Mouse (Mus musculus): ENCODE measurements around the gene B3galt4. TPM values are rescaled to one million over a fixed set of nuclear protein-coding genes. Genes with fewer than 3 reads are reported as not detected.

The B3galt4 gene
- total and polyA plus RNA-seq, 3 experiments = 1.8 to 3.4 (median 1.9) TPM

DNA sequence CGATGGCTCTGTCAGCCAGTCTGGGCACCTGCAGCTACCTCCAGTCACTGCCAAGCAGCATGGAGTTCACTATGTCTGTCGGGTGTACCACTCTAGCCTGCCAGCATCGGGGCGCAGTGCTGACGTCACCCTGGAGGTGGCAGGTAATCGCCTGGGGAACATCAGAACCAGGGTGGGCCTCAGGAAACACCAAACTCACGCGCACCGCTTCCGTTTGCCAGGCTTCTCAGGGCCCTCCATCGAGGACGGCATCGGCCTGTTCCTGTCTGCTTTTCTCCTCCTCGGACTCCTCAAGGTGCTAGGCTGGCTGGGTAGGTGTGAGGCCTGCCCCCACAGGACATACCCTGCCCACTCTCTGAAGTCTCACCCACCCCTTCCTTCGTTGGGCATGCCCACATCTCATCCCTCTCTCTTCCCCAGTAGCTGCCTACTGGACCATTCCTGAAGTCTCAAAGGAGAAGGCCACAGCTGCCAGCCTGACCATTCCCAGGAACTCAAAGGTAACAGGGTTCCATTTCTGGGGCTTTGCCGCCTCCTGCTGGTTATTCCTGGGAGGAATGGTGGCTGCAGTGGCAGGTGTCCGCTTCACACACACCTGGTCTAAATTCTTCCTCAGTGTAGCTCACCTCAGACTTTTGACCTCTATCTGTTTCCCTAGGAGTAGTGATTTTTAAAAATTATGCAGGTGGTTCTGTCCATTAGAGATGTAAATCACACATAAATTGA lies 24.9 kb downstream of the B3galt4 start:
- intact Hi-C loops (cut with DNase I) = loop anchor here (10.0 kb wide), 1 partner anchor 668 kb away; the partner anchor contains the start of genes Ager and Pbx2
- WGBS = 76% methylated on average over 17 of the region's 17 CpGs
- TF ChIP-seq POLR2A (IDR thresholded peaks at IDR 0.05; ENCODE audit: insufficient read depth, low read depth, low read length) (no peak), CTCF (IDR thresholded peaks at IDR 0.05) (peak; percentile 50), EP300 (IDR thresholded peaks at IDR 0.05; ENCODE audit: insufficient read depth, low read depth, low read length) (no peak)

GRCm38 (mm10) chr17:33925406-33926116 lies 25.7 kb downstream of the B3galt4 start:
- no peaks in the 10 kb centered on the region; the same call in 1 of the 2 replicates for H3K36me3 ChIP-seq (ENCODE audit: control insufficient read depth, insufficient read depth, low read length)
- 0 out of 2 replicates have a peak, but pooled peaks have one; percentile 10 for TF ChIP-seq CTCF (IDR thresholded peaks at IDR 0.05)
- no peak for TF ChIP-seq EP300 (IDR thresholded peaks at IDR 0.05; ENCODE audit: insufficient read depth, low read depth, low read length)
- TF ChIP-seq POLR2A (IDR thresholded peaks at IDR 0.05; ENCODE audit: insufficient read depth, low read depth, low read length) = no peak
- H3K79me2 ChIP-seq (replicated peaks; ENCODE audit: control insufficient read depth, insufficient read depth, low read length) = peaks cover 3% of the 10 kb centered on the region; the same call in 1 of the 2 replicates
- DNase-seq = no peak
- peaks cover 4% of the 10 kb centered on the region; the same call in 1 of the 2 replicates for H3K4me1 ChIP-seq (ENCODE audit: control insufficient read depth, insufficient read depth, low read length)
- 84% methylated on average over 21 of the region's 21 CpGs for WGBS
- H3K27me3 ChIP-seq (ENCODE audit: control insufficient read depth, insufficient read depth, low read length) = no peaks in the 10 kb centered on the region
- intact Hi-C loops (cut with DNase I) = loop anchor here (10.0 kb wide), 1 partner anchor 669 kb away; the partner anchor contains the start of genes Ager and Pbx2
- H3K4me3 ChIP-seq = no peak overlapping the region
- H3K27ac ChIP-seq = no peak overlapping the region
- no peak overlapping the region for H3K9ac ChIP-seq (ENCODE audit: low read depth, low read length)

More for the DNA sequence above, 24.9 kb downstream of the B3galt4 start:
- no peak overlapping the region for H3K9ac ChIP-seq (ENCODE audit: low read depth, low read length)
- H3K27me3 ChIP-seq (ENCODE audit: control insufficient read depth, insufficient read depth, low read length) = no peaks in the 10 kb centered on the region
- H3K4me1 ChIP-seq (ENCODE audit: control insufficient read depth, insufficient read depth, low read length) = peaks cover 4% of the 10 kb centered on the region; the same call in 1 of the 2 replicates
- peaks cover 3% of the 10 kb centered on the region; the same call in 1 of the 2 replicates for H3K79me2 ChIP-seq (replicated peaks; ENCODE audit: control insufficient read depth, insufficient read depth, low read length)
- H3K4me3 ChIP-seq = no peak overlapping the region
- DNase-seq = no peak
- no peak overlapping the region for H3K27ac ChIP-seq
- no peaks in the 10 kb centered on the region; the same call in 1 of the 2 replicates for H3K36me3 ChIP-seq (ENCODE audit: control insufficient read depth, insufficient read depth, low read length)

DNA sequence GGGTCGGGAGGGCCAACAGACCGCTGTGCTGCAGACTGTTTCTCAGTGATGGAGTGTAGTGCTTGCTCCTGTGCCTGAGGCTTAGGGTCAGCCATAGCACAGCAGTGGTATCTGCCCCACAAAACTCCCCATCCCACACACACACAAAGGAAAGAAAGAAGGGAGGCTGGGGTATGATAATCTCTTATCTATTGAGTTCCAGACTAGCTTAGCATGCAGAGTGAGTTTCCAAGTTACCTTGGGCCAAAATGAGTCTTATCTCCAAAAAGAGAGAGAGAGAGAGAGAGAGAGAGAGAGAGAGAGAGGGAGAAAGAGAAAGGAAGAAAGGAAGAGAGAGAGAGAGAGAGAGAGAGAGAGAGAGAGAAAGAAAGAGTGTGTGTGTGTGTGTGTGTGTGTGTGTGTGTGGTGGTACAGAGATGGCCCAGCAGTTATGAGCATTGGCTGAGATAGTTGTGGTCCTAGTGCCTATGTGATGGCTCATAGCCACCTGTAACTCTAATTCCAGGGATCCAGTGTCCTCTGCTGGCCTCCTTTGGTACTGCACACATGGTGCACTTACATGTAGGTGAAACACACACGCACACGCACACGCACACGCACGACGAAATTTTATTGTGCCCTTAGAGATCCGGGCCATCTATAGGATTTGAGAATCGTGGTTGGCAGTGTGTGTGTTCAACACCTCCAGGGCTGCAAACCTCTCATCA lies 26.6 kb downstream of the B3galt4 start:
- peaks cover 4% of the 10 kb centered on the region; the same call in 1 of the 2 replicates for H3K4me1 ChIP-seq (ENCODE audit: control insufficient read depth, insufficient read depth, low read length)
- TF ChIP-seq CTCF (IDR thresholded peaks at IDR 0.05) = peak; percentile 51
- no peak for TF ChIP-seq POLR2A (IDR thresholded peaks at IDR 0.05; ENCODE audit: insufficient read depth, low read depth, low read length)
- TF ChIP-seq EP300 (IDR thresholded peaks at IDR 0.05; ENCODE audit: insufficient read depth, low read depth, low read length) = no peak
- H3K79me2 ChIP-seq (replicated peaks; ENCODE audit: control insufficient read depth, insufficient read depth, low read length) = peaks cover 3% of the 10 kb centered on the region; the same call in 1 of the 2 replicates
- WGBS = 91% methylated on average over 10 of the region's 10 CpGs
- H3K36me3 ChIP-seq (ENCODE audit: control insufficient read depth, insufficient read depth, low read length) = no peaks in the 10 kb centered on the region; the same call in 1 of the 2 replicates
- H3K27me3 ChIP-seq (ENCODE audit: control insufficient read depth, insufficient read depth, low read length) = no peaks in the 10 kb centered on the region
- H3K9ac ChIP-seq (ENCODE audit: low read depth, low read length) = no peak overlapping the region
- no peak overlapping the region for H3K4me3 ChIP-seq
- no peak overlapping the region for H3K27ac ChIP-seq
- no peak for DNase-seq
- intact Hi-C loops (cut with DNase I) = loop anchor here (10.0 kb wide), 1 partner anchor 670 kb away; the partner anchor contains the start of genes Ager and Pbx2

- no peak overlapping the region for H3K27ac ChIP-seq
- intact Hi-C loops (cut with DNase I) = loop anchor here (2.0 to 10.0 kb wide), 2 partner anchors 25 to 673 kb away; partner anchors contain the start of genes Ager and Pbx2
- H3K79me2 ChIP-seq (replicated peaks; ENCODE audit: control insufficient read depth, insufficient read depth, low read length) = peaks cover 3% of the 10 kb centered on the region; the same call in 1 of the 2 replicates
- no peak overlapping the region for H3K4me3 ChIP-seq
- H3K27me3 ChIP-seq (ENCODE audit: control insufficient read depth, insufficient read depth, low read length) = no peaks in the 10 kb centered on the region
- DNase-seq = no peak
- TF ChIP-seq POLR2A (IDR thresholded peaks at IDR 0.05; ENCODE audit: insufficient read depth, low read depth, low read length) (no peak), EP300 (IDR thresholded peaks at IDR 0.05; ENCODE audit: insufficient read depth, low read depth, low read length) (no peak), CTCF (IDR thresholded peaks at IDR 0.05) (no peak)
- peaks cover 3% of the 10 kb centered on the region for H3K4me1 ChIP-seq (ENCODE audit: control insufficient read depth, insufficient read depth, low read length)
- WGBS = 84% methylated on average over 7 of the region's 7 CpGs
- no peaks in the 10 kb centered on the region for H3K36me3 ChIP-seq (ENCODE audit: control insufficient read depth, insufficient read depth, low read length)
- no peak overlapping the region for H3K9ac ChIP-seq (ENCODE audit: low read depth, low read length)
Observed at GRCm38 (mm10) chr17:33921361-33921760, 29.9 kb downstream of the B3galt4 start.

Measured in heart, adult 2 months (tissue).